Mouse (Mus musculus): ENCODE results near the gene Pbx4. TPM values are rescaled to one million over a fixed set of nuclear protein-coding genes. Genes with fewer than 3 reads are reported as not detected.

Gene Pbx4
- polyA plus RNA-seq, 1 experiment from 2014 or later, result 8.8 TPM

- H3K36me3 ChIP-seq (ENCODE audit: control insufficient read depth, insufficient read depth, low read length), result peaks cover 7% of the 10 kb centered on the region; the same call in 1 of the 2 replicates
- 42% methylated on average over 19 of the region's 19 CpGs for WGBS
- no peaks in the 10 kb centered on the region for H3K9me3 ChIP-seq (ENCODE audit: control insufficient read depth, low read depth, low read length)
- H3K27ac ChIP-seq (ENCODE audit: low read length), result no peak overlapping the region
- peaks cover 15% of the 10 kb centered on the region for H3K4me1 ChIP-seq (ENCODE audit: control insufficient read depth, insufficient read depth, low read length)
- peaks cover 42% of the 10 kb centered on the region for H3K27me3 ChIP-seq (ENCODE audit: control insufficient read depth, insufficient read depth, low read length)
- no peak for ATAC-seq (ENCODE audit: insufficient number of reproducible peaks, insufficient read depth, low FRiP score, low read depth)
- H3K4me3 ChIP-seq (ENCODE audit: low read depth, low read length), result no peak overlapping the region
- H3K9ac ChIP-seq (replicated peaks; ENCODE audit: low read depth, low read length), result no peak overlapping the region
- no peak overlapping the region for H3K4me2 ChIP-seq (replicated peaks; ENCODE audit: low read depth, low read length)
Observed at GRCm38 (mm10) chr8:69890813-69891241, 58.5 kb downstream of the Pbx4 start.

GRCm38 (mm10) chr8:69893863-69894262 is 61.6 kb downstream of the Pbx4 start:
- H3K36me3 ChIP-seq (ENCODE audit: control insufficient read depth, insufficient read depth, low read length), result peaks cover 9% of the 10 kb centered on the region; the same call in 1 of the 2 replicates
- no peak overlapping the region for H3K9ac ChIP-seq (replicated peaks; ENCODE audit: low read depth, low read length)
- ATAC-seq (ENCODE audit: insufficient number of reproducible peaks, insufficient read depth, low FRiP score, low read depth), result no peak
- H3K4me1 ChIP-seq (ENCODE audit: control insufficient read depth, insufficient read depth, low read length), result peaks cover 6% of the 10 kb centered on the region; the same call in 1 of the 2 replicates
- H3K27ac ChIP-seq (ENCODE audit: low read length), result no peak overlapping the region
- 42% methylated on average over 17 of the region's 17 CpGs for WGBS
- H3K27me3 ChIP-seq (ENCODE audit: control insufficient read depth, insufficient read depth, low read length), result peaks cover 16% of the 10 kb centered on the region
- no peaks in the 10 kb centered on the region for H3K9me3 ChIP-seq (ENCODE audit: control insufficient read depth, low read depth, low read length)
- no peak overlapping the region for H3K4me3 ChIP-seq (ENCODE audit: low read depth, low read length)
- H3K4me2 ChIP-seq (replicated peaks; ENCODE audit: low read depth, low read length), result no peak overlapping the region

- no peak overlapping the region for H3K9ac ChIP-seq (replicated peaks; ENCODE audit: low read depth, low read length)
- H3K27me3 ChIP-seq (ENCODE audit: control insufficient read depth, insufficient read depth, low read length), result peaks cover 6% of the 10 kb centered on the region
- H3K27ac ChIP-seq (ENCODE audit: low read length), result no peak overlapping the region
- peaks cover 9% of the 10 kb centered on the region; the same call in 1 of the 2 replicates for H3K36me3 ChIP-seq (ENCODE audit: control insufficient read depth, insufficient read depth, low read length)
- H3K9me3 ChIP-seq (ENCODE audit: control insufficient read depth, low read depth, low read length), result no peaks in the 10 kb centered on the region
- ATAC-seq (ENCODE audit: insufficient number of reproducible peaks, insufficient read depth, low FRiP score, low read depth), result no peak
- H3K4me3 ChIP-seq (ENCODE audit: low read depth, low read length), result no peak overlapping the region
- 67% methylated on average over 6 of the region's 6 CpGs for WGBS
- no peak overlapping the region for H3K4me2 ChIP-seq (replicated peaks; ENCODE audit: low read depth, low read length)
- H3K4me1 ChIP-seq (ENCODE audit: control insufficient read depth, insufficient read depth, low read length), result no peaks in the 10 kb centered on the region; the same call in 1 of the 2 replicates
Observed at GRCm38 (mm10) chr8:69894836-69895332, 62.6 kb downstream of the Pbx4 start.

- H3K4me3 ChIP-seq (ENCODE audit: low read depth, low read length), result no peak overlapping the region
- WGBS, result 74% methylated on average over 4 of the region's 4 CpGs
- 0 out of 2 replicates have a peak overlapping the region, but pooled peaks have one; percentile 1 for H3K9ac ChIP-seq (replicated peaks; ENCODE audit: low read depth, low read length)
- H3K9me3 ChIP-seq (ENCODE audit: control insufficient read depth, low read depth, low read length), result no peaks in the 10 kb centered on the region
- ATAC-seq (ENCODE audit: insufficient number of reproducible peaks, insufficient read depth, low FRiP score, low read depth), result no peak
- no peak overlapping the region for H3K27ac ChIP-seq (ENCODE audit: low read length)
- H3K4me1 ChIP-seq (ENCODE audit: control insufficient read depth, insufficient read depth, low read length), result peaks cover 7% of the 10 kb centered on the region; the same call in 1 of the 2 replicates
- no peak overlapping the region for H3K4me2 ChIP-seq (replicated peaks; ENCODE audit: low read depth, low read length)
- peaks cover 9% of the 10 kb centered on the region; the same call in 1 of the 2 replicates for H3K36me3 ChIP-seq (ENCODE audit: control insufficient read depth, insufficient read depth, low read length)
- peaks cover under 1% of the 10 kb centered on the region; the same call in 1 of the 2 replicates for H3K27me3 ChIP-seq (ENCODE audit: control insufficient read depth, insufficient read depth, low read length)
Observed at GRCm38 (mm10) chr8:69895772-69896451, 63.6 kb downstream of the Pbx4 start.

GRCm38 (mm10) chr8:69897857-69898256 is 65.6 kb downstream of the Pbx4 start:
- Histone ChIP-seq H3K27ac (ENCODE audit: low read length) (no peak overlapping the region), H3K4me2 (replicated peaks; ENCODE audit: low read depth, low read length) (no peak overlapping the region), H3K9ac (replicated peaks; ENCODE audit: low read depth, low read length) (no peak overlapping the region), H3K4me3 (ENCODE audit: low read depth, low read length) (no peak overlapping the region), H3K9me3 (ENCODE audit: control insufficient read depth, low read depth, low read length) (no peaks in the 10 kb centered on the region), H3K36me3 (ENCODE audit: control insufficient read depth, insufficient read depth, low read length) (peaks cover 9% of the 10 kb centered on the region; the same call in 1 of the 2 replicates), H3K4me1 (ENCODE audit: control insufficient read depth, insufficient read depth, low read length) (peaks cover 11% of the 10 kb centered on the region; the same call in 1 of the 2 replicates), H3K27me3 (ENCODE audit: control insufficient read depth, insufficient read depth, low read length) (no peaks in the 10 kb centered on the region)
- ATAC-seq (ENCODE audit: insufficient number of reproducible peaks, insufficient read depth, low FRiP score, low read depth), result no peak
- 88% methylated on average over 6 of the region's 6 CpGs for WGBS

- H3K27ac ChIP-seq (ENCODE audit: low read length), result no peak overlapping the region
- no peak overlapping the region for H3K4me3 ChIP-seq (ENCODE audit: low read depth, low read length)
- ATAC-seq (ENCODE audit: insufficient number of reproducible peaks, insufficient read depth, low FRiP score, low read depth), result no peak
- 88% methylated on average over 2 of the region's 2 CpGs for WGBS
- peaks cover 11% of the 10 kb centered on the region; the same call in 1 of the 2 replicates for H3K4me1 ChIP-seq (ENCODE audit: control insufficient read depth, insufficient read depth, low read length)
- no peaks in the 10 kb centered on the region for H3K9me3 ChIP-seq (ENCODE audit: control insufficient read depth, low read depth, low read length)
- no peaks in the 10 kb centered on the region for H3K27me3 ChIP-seq (ENCODE audit: control insufficient read depth, insufficient read depth, low read length)
- no peak overlapping the region for H3K4me2 ChIP-seq (replicated peaks; ENCODE audit: low read depth, low read length)
- H3K36me3 ChIP-seq (ENCODE audit: control insufficient read depth, insufficient read depth, low read length), result peaks cover 2% of the 10 kb centered on the region; the same call in 1 of the 2 replicates
- H3K9ac ChIP-seq (replicated peaks; ENCODE audit: low read depth, low read length), result no peak overlapping the region
Observed at GRCm38 (mm10) chr8:69899876-69900275, 67.6 kb downstream of the Pbx4 start.

GRCm38 (mm10) chr8:69900895-69901451 is 68.7 kb downstream of the Pbx4 start:
- ATAC-seq (ENCODE audit: insufficient number of reproducible peaks, insufficient read depth, low FRiP score, low read depth), result no peak
- Histone ChIP-seq H3K4me1 (ENCODE audit: control insufficient read depth, insufficient read depth, low read length) (peaks cover 11% of the 10 kb centered on the region; the same call in 1 of the 2 replicates), H3K27me3 (ENCODE audit: control insufficient read depth, insufficient read depth, low read length) (no peaks in the 10 kb centered on the region), H3K36me3 (ENCODE audit: control insufficient read depth, insufficient read depth, low read length) (0 out of 2 replicates have a peak, but pooled peaks cover 2% of the 10 kb centered on the region), H3K27ac (ENCODE audit: low read length) (peak overlapping the region; percentile 91), H3K4me3 (ENCODE audit: low read depth, low read length) (peak overlapping the region; percentile 75), H3K9ac (replicated peaks; ENCODE audit: low read depth, low read length) (peak overlapping the region; percentile 68), H3K4me2 (replicated peaks; ENCODE audit: low read depth, low read length) (peak overlapping the region; percentile 98), H3K9me3 (ENCODE audit: control insufficient read depth, low read depth, low read length) (no peaks in the 10 kb centered on the region)
- WGBS, result 16% methylated on average over 12 of the region's 12 CpGs

- Histone ChIP-seq H3K27ac (ENCODE audit: low read length) (peak overlapping the region; percentile 91), H3K36me3 (ENCODE audit: control insufficient read depth, insufficient read depth, low read length) (0 out of 2 replicates have a peak, but pooled peaks cover 2% of the 10 kb centered on the region), H3K9me3 (ENCODE audit: control insufficient read depth, low read depth, low read length) (no peaks in the 10 kb centered on the region), H3K4me1 (ENCODE audit: control insufficient read depth, insufficient read depth, low read length) (peaks cover 11% of the 10 kb centered on the region; the same call in 1 of the 2 replicates), H3K4me3 (ENCODE audit: low read depth, low read length) (peak overlapping the region; percentile 75), H3K4me2 (replicated peaks; ENCODE audit: low read depth, low read length) (peak overlapping the region; percentile 98), H3K27me3 (ENCODE audit: control insufficient read depth, insufficient read depth, low read length) (no peaks in the 10 kb centered on the region), H3K9ac (replicated peaks; ENCODE audit: low read depth, low read length) (peak overlapping the region; percentile 68)
- ATAC-seq (ENCODE audit: insufficient number of reproducible peaks, insufficient read depth, low FRiP score, low read depth), result peak; percentile 80
- 3% methylated on average over 41 of the region's 41 CpGs for WGBS
Observed at GRCm38 (mm10) chr8:69901484-69902162, 69.3 kb downstream of the Pbx4 start.

All from stomach, embryonic 14.5 days (tissue).